Mouse (Mus musculus) CH12.LX (cell line): ENCODE data around the gene Smug1. TPM values are rescaled to one million over a fixed set of nuclear protein-coding genes. Genes with fewer than 3 reads are reported as not detected.
A peak's percentile ranks its signal among the peaks of the same experiment; 100 is the strongest.

Source experiments
- DNase-seq: peaks from one replicate; pipeline ENCODE4 v3.0.0-alpha.2; 2013; ENCODE audit errors: extremely low read depth
- H3K27ac ChIP-seq: 2 replicates; pipeline ENCODE4 v1.5.1; 2012; ENCODE audit warnings: low read depth, mild to moderate bottlenecking, control low read depth, moderate library complexity; ENCODE audit not compliant: insufficient read depth
- H3K27me3 ChIP-seq: replicated peaks from 2 replicates; pipeline ENCODE3; 2012; ENCODE audit warnings: inconsistent platforms
- H3K36me3 ChIP-seq, 2 experiments: replicated peaks in 1 of 2; 2 replicates each; pipeline versions ENCODE3 to v1.6.1; 2012; ENCODE audit warnings: inconsistent platforms in 1 of 2, low read length in 1 of 2, mild to moderate bottlenecking in 1 of 2, mixed read lengths in 1 of 2, moderate library complexity in 1 of 2; ENCODE audit not compliant: control insufficient read depth in 1 of 2, insufficient read depth in 1 of 2
- H3K4me1 ChIP-seq, 2 experiments: 2 replicates each; pipeline ENCODE4 v1.6.1; 2012; ENCODE audit warnings: inconsistent platforms in 1 of 2, moderate library complexity in 1 of 2; ENCODE audit not compliant: insufficient read depth in 2 of 2, control insufficient read depth in 1 of 2
- H3K4me2 ChIP-seq: 2 replicates; pipeline ENCODE4 v1.6.1; 2012; ENCODE audit warnings: low read depth, mild to moderate bottlenecking, control low read depth; ENCODE audit not compliant: poor library complexity, insufficient read depth, severe bottlenecking
- H3K4me3 ChIP-seq, 3 experiments: fragments of 150-350 bp in 1 of 3; sonication (generic) in 1 of 3; replicated peaks in 1 of 3; 2 replicates each; pipeline versions ENCODE3 to v1.5.1; 2011 to 2012; ENCODE audit warnings: low read depth in 2 of 3, low read length in 2 of 3, mild to moderate bottlenecking in 2 of 3, moderate library complexity in 2 of 3, control low read depth in 1 of 3, improper control_type of control experiment in 1 of 3, inconsistent platforms in 1 of 3, mixed read lengths in 1 of 3; ENCODE audit not compliant: poor library complexity in 1 of 3
- H3K79me2 ChIP-seq: replicated peaks from 2 replicates; pipeline ENCODE4 v1.6.1; 2012; ENCODE audit warnings: mild to moderate bottlenecking, moderate library complexity; ENCODE audit not compliant: control insufficient read depth, poor library complexity, insufficient read depth, severe bottlenecking; ENCODE audit errors: extremely low read depth
- H3K9ac ChIP-seq: 2 replicates; pipeline ENCODE4 v1.6.1; 2012; ENCODE audit warnings: low read depth, mild to moderate bottlenecking, control low read depth, moderate library complexity; ENCODE audit not compliant: insufficient read depth
- H3K9me3 ChIP-seq: replicated peaks from 2 replicates; pipeline ENCODE3; 2012; ENCODE audit warnings: low read length, inconsistent platforms, mixed read lengths
- BHLHE40 ChIP-seq: IDR thresholded peaks from 2 replicates; pipeline ENCODE4 v1.6.1; 2011; ENCODE audit warnings: mild to moderate bottlenecking, low read depth, low read length, improper control_type of control experiment
- CHD2 ChIP-seq: IDR thresholded peaks from 2 replicates; pipeline ENCODE4 v1.6.1; 2011; ENCODE audit warnings: low read length, improper control_type of control experiment
- CTCF ChIP-seq, 2 experiments: IDR thresholded peaks in 1 of 2; conservative IDR thresholded peaks in 1 of 2; 2 replicates each; pipeline ENCODE4 v1.5.1; 2011 to 2012; ENCODE audit warnings: low read depth in 2 of 2, low read length in 2 of 2, improper control_type of control experiment in 1 of 2, inconsistent platforms in 1 of 2, mild to moderate bottlenecking in 1 of 2, moderate library complexity in 1 of 2
- E2F4 ChIP-seq: IDR thresholded peaks from 2 replicates; pipeline ENCODE4 v1.6.1; 2011; ENCODE audit warnings: low read depth, low read length, improper control_type of control experiment; ENCODE audit not compliant: insufficient replicate concordance
- ELF1 ChIP-seq: IDR thresholded peaks from 2 replicates; pipeline ENCODE4 v1.6.1; 2014; ENCODE audit warnings: low read depth, mild to moderate bottlenecking, inconsistent platforms, low read length, improper control_type of control experiment
- EP300 ChIP-seq: IDR thresholded peaks from 2 replicates; pipeline ENCODE4 v1.6.1; 2011; ENCODE audit warnings: low read length, improper control_type of control experiment
- ETS1 ChIP-seq: conservative IDR thresholded peaks from 2 replicates; pipeline ENCODE4 v1.6.1; 2012; ENCODE audit warnings: low read depth, mild to moderate bottlenecking, inconsistent platforms, low read length, improper control_type of control experiment, moderate library complexity
- GABPA ChIP-seq: IDR thresholded peaks from 2 replicates; pipeline ENCODE4 v1.6.1; 2012; ENCODE audit warnings: low read depth, low read length, improper control_type of control experiment, inconsistent platforms; ENCODE audit not compliant: insufficient replicate concordance
- HCFC1 ChIP-seq: IDR thresholded peaks from 2 replicates; pipeline ENCODE4 v1.6.1; 2012; ENCODE audit warnings: low read depth, mild to moderate bottlenecking, inconsistent platforms, low read length, improper control_type of control experiment
- IRF4 ChIP-seq: IDR thresholded peaks from 2 replicates; pipeline ENCODE4 v1.6.1; 2014; ENCODE audit warnings: low read depth, mild to moderate bottlenecking, inconsistent platforms, low read length, improper control_type of control experiment
- JUND ChIP-seq: conservative IDR thresholded peaks from 2 replicates; pipeline ENCODE4 v1.6.1; 2011; ENCODE audit warnings: low read depth, low read length, improper control_type of control experiment
- KAT2A ChIP-seq: IDR thresholded peaks from 2 replicates; pipeline ENCODE4 v1.6.1; 2012; ENCODE audit warnings: low read length, improper control_type of control experiment, inconsistent platforms; ENCODE audit not compliant: insufficient replicate concordance
- MAFK ChIP-seq: IDR thresholded peaks from 2 replicates; pipeline ENCODE4 v1.6.1; 2011; ENCODE audit warnings: low read length, improper control_type of control experiment; ENCODE audit not compliant: insufficient replicate concordance
- MAX ChIP-seq: IDR thresholded peaks from 2 replicates; pipeline ENCODE4 v1.6.1; 2011; ENCODE audit warnings: low read length, improper control_type of control experiment
- MAZ ChIP-seq: IDR thresholded peaks from 2 replicates; pipeline ENCODE4 v1.6.1; 2012; ENCODE audit warnings: low read depth, mild to moderate bottlenecking, inconsistent platforms, low read length, improper control_type of control experiment, moderate library complexity
- MEF2A ChIP-seq: IDR thresholded peaks from 2 replicates; pipeline ENCODE4 v1.6.1; 2014; ENCODE audit warnings: low read depth, mild to moderate bottlenecking, inconsistent platforms, low read length, improper control_type of control experiment, borderline replicate concordance
- MXI1 ChIP-seq: IDR thresholded peaks from 2 replicates; pipeline ENCODE4 v1.6.1; 2011; ENCODE audit warnings: mild to moderate bottlenecking, low read depth, low read length, improper control_type of control experiment
- MYC ChIP-seq: IDR thresholded peaks from 2 replicates; pipeline ENCODE4 v1.6.1; 2011; ENCODE audit warnings: low read depth, mild to moderate bottlenecking, improper control_type of control experiment, low read length
- NELFE ChIP-seq: IDR thresholded peaks from 2 replicates; pipeline ENCODE4 v1.6.1; 2011; ENCODE audit warnings: low read depth, low read length, improper control_type of control experiment
- NRF1 ChIP-seq: IDR thresholded peaks from 2 replicates; pipeline ENCODE4 v1.6.1; 2014; ENCODE audit warnings: low read depth, mild to moderate bottlenecking, inconsistent platforms, low read length, improper control_type of control experiment, moderate library complexity
- PAX5 ChIP-seq: IDR thresholded peaks from 2 replicates; pipeline ENCODE4 v1.6.1; 2012; ENCODE audit warnings: low read length, inconsistent platforms, mixed read lengths
- POLR2A ChIP-seq: IDR thresholded peaks from 2 replicates; pipeline ENCODE4 v1.6.1; 2011; ENCODE audit warnings: low read depth, mild to moderate bottlenecking, improper control_type of control experiment, low read length
- RAD21 ChIP-seq: IDR thresholded peaks from 2 replicates; pipeline ENCODE4 v1.6.1; 2011; ENCODE audit warnings: low read depth, mild to moderate bottlenecking, low read length, improper control_type of control experiment, moderate library complexity
- RCOR1 ChIP-seq: conservative IDR thresholded peaks from 2 replicates; pipeline ENCODE4 v1.6.1; 2012; ENCODE audit warnings: low read depth, mild to moderate bottlenecking, inconsistent platforms, low read length, improper control_type of control experiment
- SIN3A ChIP-seq: IDR thresholded peaks from 2 replicates; pipeline ENCODE4 v1.6.1; 2012; ENCODE audit warnings: low read length, improper control_type of control experiment, inconsistent platforms
- SMC3 ChIP-seq: IDR thresholded peaks from 2 replicates; pipeline ENCODE4 v1.6.1; 2011; ENCODE audit warnings: low read depth, low read length, improper control_type of control experiment
- TBP ChIP-seq: conservative IDR thresholded peaks from 2 replicates; pipeline ENCODE4 v1.6.1; 2011; ENCODE audit warnings: low read depth, low read length, improper control_type of control experiment
- TCF12 ChIP-seq: IDR thresholded peaks from 2 replicates; pipeline ENCODE4 v1.6.1; 2014; ENCODE audit warnings: low read depth, mild to moderate bottlenecking, inconsistent platforms, low read length, improper control_type of control experiment
- USF2 ChIP-seq: conservative IDR thresholded peaks from 2 replicates; pipeline ENCODE4 v1.6.1; 2011; ENCODE audit warnings: low read depth, low read length, improper control_type of control experiment
- ZC3H11A ChIP-seq: IDR thresholded peaks from 2 replicates; pipeline ENCODE4 v1.6.1; 2012; ENCODE audit warnings: low read depth, mild to moderate bottlenecking, inconsistent platforms, low read length, improper control_type of control experiment
- ZMIZ1 ChIP-seq: IDR thresholded peaks from 2 replicates; pipeline ENCODE4 v1.6.1; 2012; ENCODE audit warnings: low read depth, mild to moderate bottlenecking, inconsistent platforms, low read length, improper control_type of control experiment
- ZNF384 ChIP-seq: IDR thresholded peaks from 2 replicates; pipeline ENCODE4 v1.6.1; 2012; ENCODE audit warnings: low read depth, low read length, improper control_type of control experiment, inconsistent platforms
- dilution Hi-C: fragments of 300-500 bp; cut with MboI; formaldehyde crosslinking; loops from 2 replicates; pipeline ENCODE4 v1.14.3; 2020; ENCODE audit warnings: low sequenced_read_pairs; ENCODE audit not compliant: extremely low pct_unique_long_range_greater_than_20kb, extremely low pct_ligation_motif_present
- in situ Hi-C: fragments of 300-500 bp; cut with MboI; formaldehyde crosslinking; loops from 3 replicates; pipeline ENCODE4 v1.14.3; 2019; ENCODE audit warnings: low sequenced_read_pairs, low pct_ligation_motif_present, low pct_unique_long_range_greater_than_20kb, mixed read lengths
- polyA plus RNA-seq: library from polyadenylated mRNA; unstranded; fragments of >175 nt; gene quantifications from 2 replicates; pipeline ENCODE4 v1.2.1, GENCODE M21; 2012; ENCODE audit warnings: low read depth; ENCODE audit not compliant: insufficient read length
- total RNA-seq, 2 experiments: library from RNA; depleted of rRNA; stranded (reverse); fragments of 300-350 nt in 1 of 2; fragments of >200 nt in 1 of 2; gene quantifications; 2 replicates each; pipeline ENCODE4 v1.2.3; 2012 to 2014

Gene Smug1
- total and polyA plus RNA-seq, 3 experiments, result 6.1 to 9.8 (median 7.8) TPM

DNA sequence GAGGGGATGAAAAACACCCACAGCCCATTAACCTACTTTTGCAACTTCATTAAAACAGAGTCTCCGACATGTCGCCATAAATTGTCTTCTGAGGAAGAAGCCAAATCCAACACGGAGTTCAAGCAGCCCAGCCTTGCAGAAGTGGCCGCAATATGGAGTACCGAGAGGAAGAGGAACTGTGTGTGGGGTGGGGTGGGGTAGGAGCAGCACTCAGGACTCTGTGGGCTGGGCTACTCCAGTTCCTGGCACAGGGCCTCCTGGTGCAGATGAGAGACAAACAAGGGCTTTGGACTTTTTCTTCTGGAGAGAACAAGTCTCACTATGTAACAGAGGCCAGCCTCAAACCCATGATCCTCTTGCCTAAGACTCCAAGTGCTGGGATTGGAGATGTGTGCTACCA, 40.9 kb downstream of the Smug1 start:
- Histone ChIP-seq H3K4me1 (peaks cover 16 to 65% of the 10 kb centered on the region in 2 experiments), H3K79me2 (no peaks in the 10 kb centered on the region), H3K9ac (no peak overlapping the region), H3K27me3 (no peaks in the 10 kb centered on the region), H3K4me2 (no peak overlapping the region), H3K36me3 (no peaks in the 10 kb centered on the region), H3K9me3 (peaks cover 6% of the 10 kb centered on the region), H3K27ac (no peak overlapping the region), H3K4me3 (no peak overlapping the region)
- dilution Hi-C loops (no loop called here), in situ Hi-C loops (loop anchor here (5.0 kb wide), 1 partner anchor 36 kb away; no protein-coding TSS in a partner anchor)
- no peak for TF ChIP-seq MAFK
- TF ChIP-seq TBP, result no peak
- no peak for TF ChIP-seq MAZ
- TF ChIP-seq HCFC1, result no peak
- TF ChIP-seq TCF12, result no peak
- TF ChIP-seq ETS1, result no peak
- no peak for TF ChIP-seq EP300
- TF ChIP-seq RCOR1, result no peak
- DNase-seq, result no peak

DNA sequence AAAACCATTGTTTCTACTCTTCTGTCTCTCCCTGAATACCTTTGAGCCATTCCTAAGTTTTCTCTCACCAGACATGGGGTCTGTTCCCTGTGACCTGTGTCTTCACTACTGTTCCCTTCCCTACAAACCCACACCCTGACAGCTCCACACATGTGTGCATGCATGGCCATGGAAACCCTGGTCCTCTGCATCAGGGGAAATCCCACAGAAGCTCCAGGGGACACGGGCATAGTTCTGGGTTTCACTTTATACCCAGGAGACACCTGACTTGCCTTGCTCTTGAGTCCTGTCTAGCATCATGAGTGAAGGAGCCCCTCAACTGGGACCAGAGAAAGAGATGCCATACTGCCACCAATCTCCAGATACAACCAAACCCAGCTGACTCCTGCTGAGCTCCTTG, 42.6 kb downstream of the Smug1 start:
- H3K4me3 ChIP-seq, result no peak overlapping the region
- in situ Hi-C loops, result no loop called here
- TF ChIP-seq KAT2A (no peak), CTCF (conservative IDR thresholded peaks at IDR 0.05 in 1 of 2, IDR thresholded peaks at IDR 0.05 in 1 of 2; ENCODE audit: low read depth in 2 of 2, low read length in 2 of 2) (no peak), HCFC1 (no peak), USF2 (no peak), MAZ (0 out of 2 replicates have a peak, but pooled peaks have one; percentile 39), GABPA (no peak), JUND (no peak), EP300 (peak; percentile 68), ELF1 (no peak), MAX (peak; percentile 58; the same call in 1 of the 2 replicates), NRF1 (no peak), E2F4 (no peak), PAX5 (no peak), TBP (no peak), POLR2A (no peak), SMC3 (peak; percentile 11; the same call in 1 of the 2 replicates), ZC3H11A (no peak), MAFK (0 out of 2 replicates have a peak, but pooled peaks have one; percentile 8), MXI1 (peak; percentile 96), CHD2 (no peak), MYC (0 out of 2 replicates have a peak, but pooled peaks have one; percentile 16), MEF2A (0 out of 2 replicates have a peak, but pooled peaks have one; percentile 25), TCF12 (peak; percentile 60), BHLHE40 (peak; percentile 70), NELFE (no peak), SIN3A (no peak), ZMIZ1 (no peak), ETS1 (peak; percentile 60), RCOR1 (no peak), RAD21 (no peak; the same call in none of the 2 replicates), ZNF384 (no peak), IRF4 (peak; percentile 46; the same call in 1 of the 2 replicates)

More for the DNA sequence above, 42.6 kb downstream of the Smug1 start:
- H3K9me3 ChIP-seq, result peaks cover 3% of the 10 kb centered on the region
- peak; percentile 75 for DNase-seq
- dilution Hi-C loops, result no loop called here
- H3K79me2 ChIP-seq, result no peaks in the 10 kb centered on the region
- H3K4me1 ChIP-seq, result peaks cover 16 to 63% of the 10 kb centered on the region in 2 experiments
- H3K36me3 ChIP-seq, result no peaks in the 10 kb centered on the region
- peak overlapping the region; percentile 43 for H3K4me2 ChIP-seq
- no peak overlapping the region for H3K27ac ChIP-seq
- peaks cover 4% of the 10 kb centered on the region for H3K27me3 ChIP-seq
- H3K9ac ChIP-seq, result no peak overlapping the region
